Mouse (Mus musculus) liver, postnatal 0 days (tissue): Measurements from ENCODE around the gene Cdk14.

ENCODE experiments used
- CTCF ChIP-seq: sonication (generic); IDR thresholded peaks from 2 replicates; pipeline ENCODE4 v1.5.1; 2016; ENCODE audit warnings: antibody characterized with exemption, low read depth
- EP300 ChIP-seq: IDR thresholded peaks from 2 replicates; pipeline ENCODE4 v1.6.1; 2016; ENCODE audit warnings: antibody characterized with exemption, low read depth, mild to moderate bottlenecking

- TF ChIP-seq CTCF = no peak
- TF ChIP-seq EP300 = no peak
These were observed 663.0 kb downstream of the Cdk14 start for GRCm38 (mm10) chr5:4756871-4757711.
